Mouse (Mus musculus): ENCODE data around the gene Gm7971. TPM values are rescaled to one million over a fixed set of nuclear protein-coding genes. Genes with fewer than 3 reads are reported as not detected.
"Not testable (repeated sequence)": the region's sequence is repeated elsewhere in the genome, so short reads cannot be mapped to it uniquely, and the experiment has no call there.

The Gm7971 gene
- not detected for total RNA-seq (2021)

- DNase-seq (ENCODE audit: extremely low spot score in 1 of 2, low spot score in 2 of 2); intact Hi-C loops (cut with DNase I): not testable (repeated sequence)
Observed at GRCm38 (mm10) chr5:95594775-95595174, at the start of gene Gm7971. Gm7971 (minus strand) TSS chr5:95594875.

Other genes with a start within 250 kb of the Gm7971 start
- not detected for gene D5Ertd577e, start 138.1 kb downstream of the Gm7971 start, total RNA-seq (2021)
- gene Gm3286, start 84.1 kb downstream of the Gm7971 start, total RNA-seq (2021), result not detected
- not detected for gene Gm7978, start 141.3 kb upstream of the Gm7971 start, total RNA-seq (2021)
- not detected for gene Gm7982, start 147.1 kb upstream of the Gm7971 start, total RNA-seq (2021)
- not detected for gene E330014E10Rik, start 181.1 kb upstream of the Gm7971 start, total RNA-seq (2021)

All from left cerebral cortex, postnatal 10 days (tissue).